Comparison of ENCODE assay signal across 8 mouse cellular contexts in the genomic region with DNA sequence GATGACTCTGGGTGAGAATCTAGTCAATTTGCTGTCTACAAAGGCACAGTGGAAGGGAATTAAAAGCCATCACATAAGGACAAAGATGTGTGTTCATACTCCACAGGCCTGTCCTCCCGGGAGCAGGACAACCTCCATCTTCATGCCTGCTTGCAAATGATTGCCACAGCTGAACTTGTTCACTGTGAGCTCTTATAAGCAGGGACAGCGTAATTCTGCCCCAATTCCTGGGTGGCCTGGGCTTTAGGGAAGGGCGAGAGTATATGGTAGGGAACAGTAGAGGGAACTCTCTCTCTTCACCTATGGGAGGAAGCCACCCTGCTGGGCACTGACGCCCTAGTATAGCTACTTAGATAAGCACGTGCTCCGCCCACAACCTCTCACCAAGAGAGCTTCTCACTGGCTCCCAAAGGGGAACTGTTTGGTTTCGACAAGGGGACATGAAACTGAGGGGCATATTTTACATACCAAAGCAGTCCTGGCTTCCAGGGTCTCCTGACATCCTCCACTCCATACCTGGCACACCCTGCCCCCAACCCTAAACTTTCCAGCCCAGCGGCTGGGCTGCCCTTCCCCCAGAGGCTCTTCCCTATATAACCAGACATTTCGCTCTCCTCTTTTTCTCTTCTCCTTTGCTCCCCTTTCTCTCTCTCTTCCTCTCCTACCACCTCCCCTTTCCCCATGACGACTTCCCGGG. TPM values are rescaled to one million over a fixed set of nuclear protein-coding genes. Genes with fewer than 3 reads are reported as not detected.
DNase-seq lines count a peak whose midpoint lies in the region; ATAC-seq and TF ChIP-seq lines count a peak whose summit lies in the region.

No protein-coding gene starts in this region.

- H3K27ac ChIP-seq in forebrain, embryonic 15.5 days (replicated peaks): peak overlapping the region; percentile 50
- no peak overlapping the region for H3K27ac ChIP-seq in forebrain, embryonic 13.5 days
- peak overlapping the region; percentile 44 for H3K27ac ChIP-seq in bone marrow, adult 2 months (ENCODE audit: control insufficient read depth, insufficient read depth, low read depth, low read length, poor library complexity)
- H3K27ac ChIP-seq in hindbrain, embryonic 13.5 days: no peak overlapping the region

- no peak overlapping the region for H3K4me3 ChIP-seq in forebrain, embryonic 15.5 days
- no peak overlapping the region for H3K4me3 ChIP-seq in forebrain, embryonic 13.5 days
- no peak overlapping the region for H3K4me3 ChIP-seq in bone marrow, adult 2 months (replicated peaks; ENCODE audit: control insufficient read depth, low read depth, low read length)
- H3K4me3 ChIP-seq in hindbrain, embryonic 13.5 days: no peak overlapping the region

- 57% methylated on average over 11 of the region's 11 CpGs for WGBS in forebrain, embryonic 15.5 days
- 53% methylated on average over 11 of the region's 11 CpGs for WGBS in forebrain, embryonic 13.5 days
- 27% methylated on average over 11 of the region's 11 CpGs for WGBS in bone marrow, adult 2 months
- WGBS in hindbrain, embryonic 13.5 days: 45% methylated on average over 11 of the region's 11 CpGs

- H3K27me3 ChIP-seq in forebrain, embryonic 15.5 days: no peaks in the 10 kb centered on the region
- H3K27me3 ChIP-seq in forebrain, embryonic 13.5 days: 0 out of 2 replicates have a peak, but pooled peaks cover 3% of the 10 kb centered on the region
- no peaks in the 10 kb centered on the region for H3K27me3 ChIP-seq in hindbrain, embryonic 13.5 days

- no peak overlapping the region for H3K4me2 ChIP-seq in forebrain, embryonic 15.5 days (replicated peaks)
- no peak overlapping the region for H3K4me2 ChIP-seq in forebrain, embryonic 13.5 days
- no peak overlapping the region for H3K4me2 ChIP-seq in hindbrain, embryonic 13.5 days

- no peak overlapping the region for H3K9ac ChIP-seq in forebrain, embryonic 15.5 days (replicated peaks)
- no peak overlapping the region for H3K9ac ChIP-seq in forebrain, embryonic 13.5 days
- no peak overlapping the region for H3K9ac ChIP-seq in hindbrain, embryonic 13.5 days

- 0 out of 2 replicates have a peak, but pooled peaks have one; percentile 11 for ATAC-seq in forebrain, embryonic 15.5 days (replicated peaks)
- no peak for ATAC-seq in forebrain, embryonic 13.5 days
- ATAC-seq in monocyte, adult 5-6 weeks (replicated peaks; ENCODE audit: insufficient number of reproducible peaks, low FRiP score, low TSS enrichment, poor library complexity, severe bottlenecking): peak; percentile 50
- ATAC-seq in hindbrain, embryonic 13.5 days (ENCODE audit: low FRiP score): no peak

- DNase-seq in liver: peak; percentile 90
- no peak for DNase-seq in right cerebral cortex, postnatal 36 days (ENCODE audit: low spot score in 2 of 2)
- no peak for DNase-seq in thymus, adult 18-20 months

- no peak for TF ChIP-seq CTCF in bone marrow, adult 2 months (IDR thresholded peaks at IDR 0.05; ENCODE audit: control insufficient read depth, insufficient read depth, low read length)

- no peaks in the 10 kb centered on the region for H3K9me3 ChIP-seq in forebrain, embryonic 15.5 days
- no peaks in the 10 kb centered on the region for H3K9me3 ChIP-seq in forebrain, embryonic 13.5 days (replicated peaks)
- no peaks in the 10 kb centered on the region for H3K9me3 ChIP-seq in hindbrain, embryonic 13.5 days

- H3K4me1 ChIP-seq in forebrain, embryonic 15.5 days: peaks cover 29% of the 10 kb centered on the region
- H3K4me1 ChIP-seq in forebrain, embryonic 13.5 days: peaks cover 28% of the 10 kb centered on the region
- peaks cover 3% of the 10 kb centered on the region for H3K4me1 ChIP-seq in bone marrow, adult 2 months (ENCODE audit: control insufficient read depth, insufficient read depth, low read length)
- H3K4me1 ChIP-seq in hindbrain, embryonic 13.5 days (replicated peaks): peaks cover 8% of the 10 kb centered on the region

- no peak for TF ChIP-seq POLR2A in bone marrow, adult 2 months (IDR thresholded peaks at IDR 0.05; ENCODE audit: borderline replicate concordance, control insufficient read depth, low read depth, low read length)

- no peaks in the 10 kb centered on the region for H3K36me3 ChIP-seq in forebrain, embryonic 15.5 days
- H3K36me3 ChIP-seq in forebrain, embryonic 13.5 days (ENCODE audit: poor library complexity, severe bottlenecking): no peaks in the 10 kb centered on the region
- H3K36me3 ChIP-seq in hindbrain, embryonic 13.5 days: no peaks in the 10 kb centered on the region

RNA-seq across cellular contexts. Expression of gene Zfp644, which starts 12.4 kb away (rescaled TPM):
- polyA plus RNA-seq in forebrain, embryonic 15.5 days (2015; fragmentation: Nextera tagmentation; extraction: Ambion mirVana): 77.8 and 86.8 TPM in 2 replicates
- 85.2 and 88.5 TPM in 2 replicates for polyA plus RNA-seq in forebrain, embryonic 13.5 days (2015; fragmentation: Nextera tagmentation; extraction: Ambion mirVana)
- 16.5 and 29.5 TPM in 2 replicates for polyA plus RNA-seq in bone marrow, adult 2 months (2011; ENCODE audit: insufficient read depth, insufficient read length, low replicate concordance, missing spikeins)
- total RNA-seq in monocyte, adult 5-6 weeks (2017): 63.1 to 121 TPM (median 75.7 TPM) in 3 replicates
- 75.5 and 82.1 TPM in 2 replicates for polyA plus RNA-seq in hindbrain, embryonic 13.5 days (2015; fragmentation: Nextera tagmentation; extraction: Ambion mirVana)

Comparison
In these comparisons a context has a peak if more than half of its experiments do, and no peak if none do; other contexts are left out.
1. ATAC-seq: peak in forebrain, embryonic 15.5 days (single experiment) and monocyte, adult 5-6 weeks (single experiment); none in forebrain, embryonic 13.5 days (single experiment) and hindbrain, embryonic 13.5 days (single experiment).
2. H3K27ac ChIP-seq: peak in forebrain, embryonic 15.5 days (single experiment) and bone marrow, adult 2 months (single experiment); none in forebrain, embryonic 13.5 days (single experiment) and hindbrain, embryonic 13.5 days (single experiment).